Mouse (Mus musculus): ENCODE data around the gene Fam207a.

The Fam207a gene

DNA sequence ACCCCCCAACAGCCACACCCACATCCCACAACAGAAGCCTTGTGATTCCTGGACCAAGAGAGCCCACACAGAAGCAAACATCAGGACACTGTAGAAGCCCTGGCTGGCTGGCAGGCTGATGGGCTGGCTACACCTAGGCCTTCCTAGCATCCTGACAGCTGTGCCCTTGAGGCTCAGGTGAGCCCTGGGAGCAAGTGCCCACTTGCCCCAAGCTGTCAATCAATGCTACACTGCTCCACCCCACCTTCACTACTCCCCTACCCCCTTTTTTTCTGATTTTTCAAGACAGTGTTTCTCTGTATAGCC, 65.5 kb downstream of the Fam207a start:
- DNase-seq: no peak

DNA sequence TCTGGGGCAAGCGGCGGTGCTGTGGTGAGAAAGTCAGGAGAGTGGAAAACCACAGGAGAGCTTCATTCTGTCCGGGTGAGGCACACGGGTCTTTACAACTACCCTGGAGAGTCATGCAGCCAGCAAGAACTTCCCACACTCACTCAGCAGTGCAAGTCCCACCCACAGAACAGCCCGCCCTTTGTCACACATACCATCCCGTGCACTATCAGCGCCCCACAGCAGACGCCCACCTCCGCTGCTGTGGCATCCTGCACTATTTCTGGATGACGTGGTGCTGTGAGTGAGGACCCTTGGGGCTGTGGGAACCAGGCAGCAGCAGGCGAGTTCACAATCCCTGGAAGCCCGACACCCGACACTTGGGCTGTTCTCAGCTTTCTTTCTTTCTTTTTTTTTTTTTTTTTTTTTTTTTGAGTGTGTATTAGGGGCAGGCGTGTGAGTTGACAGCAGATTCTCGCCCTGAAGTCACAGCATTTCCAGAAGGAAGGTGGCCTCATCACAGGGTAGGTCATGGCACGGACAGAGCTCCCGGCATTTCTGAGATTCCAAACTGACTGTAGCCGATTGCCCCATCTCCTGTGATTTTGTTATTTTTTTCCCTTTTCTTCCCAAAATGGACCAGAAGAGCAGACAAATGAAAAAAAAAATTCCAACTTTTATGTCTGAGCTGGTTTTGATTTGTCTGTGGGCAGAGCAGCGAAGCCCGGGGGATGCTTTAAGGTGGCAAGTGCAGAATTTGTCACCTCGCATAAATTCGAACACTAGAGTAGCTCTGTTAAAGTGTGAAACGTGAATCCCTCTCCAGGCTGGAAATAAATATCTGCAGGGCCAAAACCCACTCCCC, 66.0 kb downstream of the Fam207a start:
- DNase-seq: no peak

DNA sequence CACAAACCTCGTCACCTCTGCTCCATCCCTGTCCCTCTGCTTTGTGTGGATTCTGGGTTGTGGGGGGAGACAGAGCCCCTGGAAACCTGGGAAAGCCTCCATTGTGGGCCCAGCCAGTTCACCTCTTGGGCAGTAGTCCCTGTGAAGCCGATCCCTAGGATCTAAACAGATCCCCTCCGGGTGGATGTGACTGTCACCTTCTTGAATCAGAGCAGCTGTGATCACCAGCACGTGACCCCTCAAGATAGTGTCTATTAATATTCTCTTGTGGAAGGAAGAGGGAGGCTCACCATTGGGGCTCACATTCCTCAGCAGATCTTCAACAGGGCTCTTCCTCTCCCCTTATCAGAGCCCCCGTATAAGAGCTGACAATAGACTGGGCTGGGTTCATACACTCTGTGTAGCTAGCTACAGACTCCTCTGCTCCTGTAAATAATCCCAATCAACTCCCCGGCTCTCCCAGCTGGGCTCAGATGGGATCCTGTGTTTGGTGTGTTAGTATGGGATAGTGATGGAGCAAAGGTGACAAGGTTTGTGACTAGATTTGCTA, 66.8 kb downstream of the Fam207a start:
- no peak for DNase-seq

DNA sequence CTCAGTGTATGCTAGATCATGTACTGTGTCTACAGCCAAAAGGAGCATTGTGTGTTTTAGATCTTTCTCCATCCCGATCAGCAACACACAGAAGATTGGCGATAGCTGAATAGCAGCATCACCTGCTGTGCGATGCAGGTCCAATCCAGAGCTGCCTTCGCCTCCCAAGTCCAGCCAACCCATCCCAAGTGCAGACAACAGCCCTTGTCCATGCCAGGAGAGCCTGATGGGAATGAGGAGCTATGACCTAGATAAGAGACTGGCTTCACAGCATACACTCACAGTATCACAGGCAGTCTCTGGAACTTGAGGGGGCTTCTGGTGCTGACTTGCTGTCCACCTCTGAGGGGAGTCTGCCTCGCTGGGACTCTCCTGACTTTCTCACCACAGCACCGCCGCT, 67.4 kb downstream of the Fam207a start:
- no peak for DNase-seq

DNA sequence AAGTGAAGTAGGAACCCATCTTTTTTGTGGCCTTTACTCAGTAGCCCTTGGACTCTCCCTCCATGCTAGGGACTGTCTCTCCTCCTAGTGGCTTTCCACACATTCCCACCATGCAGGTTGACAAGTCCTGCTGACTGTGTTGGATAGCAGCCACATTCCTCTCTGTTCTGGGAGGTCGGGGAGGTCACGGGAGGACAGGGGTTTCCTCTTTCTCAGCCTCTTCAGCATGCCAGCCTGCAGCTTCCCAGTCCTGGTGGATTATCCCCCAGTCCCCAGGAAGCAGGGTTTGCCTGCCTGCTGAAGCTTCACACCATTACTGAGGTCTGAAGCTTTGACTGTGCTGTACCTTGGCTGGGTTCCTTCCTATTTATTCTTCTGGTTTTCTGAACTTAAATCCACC, 67.8 kb downstream of the Fam207a start:
- DNase-seq: no peak

DNA sequence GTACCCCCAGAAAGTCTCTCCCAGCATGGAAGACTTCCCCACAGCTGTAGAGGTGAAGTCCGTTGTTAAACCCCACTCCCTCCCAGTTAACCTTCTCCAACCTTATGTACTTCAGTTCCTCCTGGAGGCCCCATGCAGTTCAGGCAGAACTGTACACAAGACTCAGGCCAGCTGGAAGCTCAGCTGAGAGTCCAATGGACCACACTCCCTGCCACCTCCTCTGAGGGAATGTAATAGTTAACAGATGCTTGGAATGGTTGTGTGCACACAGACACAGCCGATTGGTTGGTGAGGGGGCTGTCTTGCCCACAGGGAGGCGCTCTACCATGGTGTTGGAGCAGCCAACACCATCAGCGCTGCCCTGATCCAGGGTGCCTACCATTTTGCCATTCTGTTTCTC, 73.3 kb downstream of the Fam207a start:
- no peak for DNase-seq

DNA sequence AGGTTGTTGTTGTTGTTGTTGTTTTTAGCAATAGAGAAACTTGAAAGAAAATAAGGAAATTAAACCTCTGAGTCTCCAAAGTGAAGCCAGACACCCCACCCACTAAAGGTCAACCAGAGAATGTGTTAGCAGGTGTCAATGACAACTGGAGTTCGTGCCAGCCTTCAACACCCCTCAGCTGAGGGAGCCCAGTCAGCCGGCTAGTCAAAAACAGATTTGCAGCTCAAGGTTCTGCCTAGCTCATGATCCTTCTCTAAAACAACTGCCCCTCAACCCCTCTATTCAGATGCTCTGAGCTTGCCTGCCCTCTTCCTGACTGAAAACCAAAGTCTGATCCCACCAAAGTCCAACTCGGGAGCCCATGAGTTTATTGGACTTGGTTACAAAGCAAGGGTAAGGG, 73.8 kb downstream of the Fam207a start:
- DNase-seq: no peak

DNA sequence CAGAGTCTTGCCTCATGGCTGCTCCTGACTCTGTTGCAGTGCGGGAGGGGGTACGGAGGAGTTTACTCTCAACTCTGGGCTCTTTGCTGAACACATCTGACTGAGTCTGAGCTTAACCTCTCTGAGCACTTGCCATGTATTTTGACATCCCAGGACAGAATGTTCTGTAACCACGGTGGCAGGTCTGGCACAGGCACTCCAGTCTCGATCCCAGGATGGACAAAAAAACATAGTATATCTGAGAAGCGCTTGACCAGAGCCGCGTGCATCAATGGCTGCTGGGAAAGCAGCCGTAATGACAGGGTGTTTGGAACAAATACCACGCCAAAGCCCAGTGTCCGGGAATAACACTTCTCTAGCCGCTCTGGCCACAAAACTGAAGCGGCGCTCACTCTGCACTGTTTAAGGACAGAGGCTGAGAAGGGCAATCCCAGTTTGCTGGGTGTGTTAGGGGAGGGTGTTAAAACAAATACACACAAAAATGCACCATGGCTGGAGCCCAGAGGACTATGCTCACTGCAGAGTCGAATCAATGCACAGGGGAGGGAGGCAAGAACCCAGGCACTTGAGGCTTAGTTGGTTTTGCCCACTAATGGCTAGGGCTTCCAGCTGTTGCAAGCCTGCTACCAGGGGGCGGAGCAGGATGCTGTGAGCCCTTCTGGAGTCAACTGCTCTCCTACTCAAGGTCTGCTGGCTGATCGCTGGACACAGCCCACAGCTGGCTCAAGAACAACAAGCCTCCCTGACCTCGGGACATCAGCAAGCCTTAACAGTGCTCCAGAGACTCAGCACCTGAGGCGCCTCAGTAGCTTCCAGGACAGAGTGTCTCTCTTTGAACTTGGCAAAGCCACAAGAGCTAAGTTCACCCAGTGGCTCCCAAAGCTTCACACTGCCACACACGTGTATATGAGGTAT, 74.5 kb downstream of the Fam207a start:
- DNase-seq: no peak

DNA sequence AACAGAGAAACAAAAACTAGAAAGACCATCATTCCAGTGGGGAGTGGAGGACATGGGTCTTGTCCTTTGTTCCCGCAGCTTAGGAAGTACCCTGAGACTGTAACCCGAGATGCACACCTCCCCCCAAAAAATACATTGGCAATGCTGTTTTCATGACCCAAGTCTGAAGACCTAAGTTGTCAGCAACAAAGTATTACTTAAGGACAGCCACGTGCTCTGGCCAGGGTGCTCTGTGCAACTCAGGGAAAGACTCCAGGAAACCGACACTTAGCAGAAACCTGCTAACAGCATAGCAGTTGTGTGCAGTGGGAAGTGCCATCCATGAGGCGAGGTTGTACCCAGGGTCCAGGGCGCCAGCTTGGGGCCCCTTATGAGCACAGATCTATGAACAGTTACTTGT, 75.3 kb downstream of the Fam207a start:
- no peak for DNase-seq

DNA sequence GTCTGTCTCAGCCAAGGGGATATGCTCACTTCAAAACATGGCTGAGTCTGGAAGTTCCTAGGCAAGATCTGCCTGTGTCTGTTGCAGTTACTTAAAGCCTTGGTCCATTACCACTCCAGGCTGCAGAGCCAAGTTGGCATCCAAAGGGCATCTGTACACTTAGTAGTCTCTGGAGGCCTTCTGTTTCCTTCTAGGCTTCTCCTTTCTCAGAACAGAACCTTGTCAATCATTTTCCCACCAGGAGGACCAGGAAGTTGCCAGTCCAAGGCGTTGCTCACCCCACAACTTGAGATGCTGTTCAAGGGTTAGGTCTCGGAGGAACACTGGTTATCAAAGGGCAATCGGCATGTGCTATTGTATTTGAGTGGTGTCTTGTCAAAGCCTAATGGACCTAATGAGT, 76.6 kb downstream of the Fam207a start:
- DNase-seq: no peak

DNA sequence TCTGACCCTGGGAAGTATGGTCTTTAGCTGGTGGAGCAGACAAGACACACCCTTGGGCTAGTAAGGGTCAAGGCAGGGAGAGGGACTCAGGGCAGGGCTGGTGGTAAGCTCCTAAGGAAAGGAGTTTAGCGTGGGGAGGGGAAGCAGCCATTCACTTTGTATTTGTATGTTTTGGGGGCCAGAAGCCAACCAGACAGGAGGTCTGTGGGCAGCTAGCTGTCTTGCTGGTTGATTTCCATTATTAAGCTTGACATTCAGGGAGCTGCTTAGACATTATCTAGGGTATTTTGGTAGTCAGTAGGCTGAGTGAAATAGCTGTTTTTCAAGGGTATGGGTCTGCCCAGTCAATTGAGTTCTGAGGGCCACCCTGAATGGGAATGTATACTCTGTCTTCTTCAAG, 77.6 kb downstream of the Fam207a start:
- no peak for DNase-seq

All from cerebellum, adult 11 months (tissue).